In genomic region chr9:114710345-114710744, GRCm38 (mm10) we compare ENCODE assay signal across 9 mouse cellular contexts. TPM values are rescaled to one million over a fixed set of nuclear protein-coding genes. Genes with fewer than 3 reads are reported as not detected.
DNase-seq lines count a peak whose midpoint lies in the region; TF ChIP-seq lines count a peak whose summit lies in the region.
"Had no signal": no experiment of that assay in that cellular context is flagged by ENCODE, and none has a peak within 500 bp of the region (broad histone marks: within the 10 kb centered on the region; RNA-seq: fewer than 3 reads in every experiment).

No protein-coding gene starts in this region.

- H3K9ac ChIP-seq in ES-Bruce4 (ENCODE audit: low read depth, poor library complexity, severe bottlenecking) = no peak overlapping the region

- no peaks in the 10 kb centered on the region for H3K4me1 ChIP-seq in ES-Bruce4 (ENCODE audit: control insufficient read depth, insufficient read depth, low read length)
- no peaks in the 10 kb centered on the region for H3K4me1 ChIP-seq in cortical plate, adult 2 months (ENCODE audit: control insufficient read depth, insufficient read depth, low read length)

- no peak overlapping the region for H3K27ac ChIP-seq in ES-Bruce4 (ENCODE audit: insufficient read depth, low read length)
- H3K27ac ChIP-seq in cortical plate, adult 2 months (ENCODE audit: insufficient read depth, low read length) = no peak overlapping the region
- H3K27ac ChIP-seq: macrophage had no signal

- TF ChIP-seq CTCF in ES-Bruce4 (IDR thresholded peaks at IDR 0.05; ENCODE audit: low read depth, low read length) = peak; percentile 72
- peak; percentile 43 for TF ChIP-seq CTCF in cortical plate, adult 2 months (IDR thresholded peaks at IDR 0.05; ENCODE audit: extremely low read depth, insufficient read depth, low read length)

- TF ChIP-seq POLR2A in ES-Bruce4 (IDR thresholded peaks at IDR 0.05; ENCODE audit: insufficient read depth, low read length) = no peak
- no peak for TF ChIP-seq POLR2A in cortical plate, adult 2 months (IDR thresholded peaks at IDR 0.05; ENCODE audit: extremely low read depth, insufficient read depth, low read length)

- H3K4me3 ChIP-seq in ES-Bruce4 (ENCODE audit: low read depth, low read length) = no peak overlapping the region
- no peak overlapping the region for H3K4me3 ChIP-seq in cortical plate, adult 2 months (ENCODE audit: insufficient read depth, low read length)

- peaks cover 45% of the 10 kb centered on the region for H3K36me3 ChIP-seq in ES-Bruce4 (ENCODE audit: control insufficient read depth, insufficient read depth, low read length, poor library complexity, severe bottlenecking)

- no peaks in the 10 kb centered on the region for H3K27me3 ChIP-seq in ES-Bruce4 (ENCODE audit: control insufficient read depth, insufficient read depth, low read length, poor library complexity, severe bottlenecking)

- peak; percentile 62 for DNase-seq in kidney, adult 9 months
- DNase-seq in kidney, adult 11 months = no peak
- peak; percentile 28 for DNase-seq in lung, postnatal 25 days (ENCODE audit: low spot score)
- DNase-seq in yolk sac, embryonic 10.5 days (ENCODE audit: low spot score) = no peak
- no peak for DNase-seq in cerebellum, adult 18-20 months
- no peak for DNase-seq in testis, postnatal 10 days (ENCODE audit: low spot score)

- H3K9me3 ChIP-seq in ES-Bruce4 (replicated peaks; ENCODE audit: control insufficient read depth, insufficient read depth, low read length, poor library complexity, severe bottlenecking) = peaks cover 7% of the 10 kb centered on the region

- no peak for TF ChIP-seq EP300 in ES-Bruce4 (IDR thresholded peaks at IDR 0.05; ENCODE audit: insufficient read depth, low read depth, low read length)

RNA-seq across cellular contexts. Expression of gene Cmtm6, which starts 20.6 kb away (rescaled TPM):
- 47.4 and 49.3 TPM in 2 replicates for polyA plus RNA-seq in ES-Bruce4 (2011; ENCODE audit: insufficient read depth, insufficient read length, low read depth, missing spikeins)
- polyA plus RNA-seq in cortical plate, adult 2 months (2012; rRNA removed) = 22.8 and 23.8 TPM in 2 replicates

RNA-seq across cellular contexts. Expression of gene Dync1li1, which starts 21.8 kb away (rescaled TPM):
- polyA plus RNA-seq in ES-Bruce4 (2011; ENCODE audit: insufficient read depth, insufficient read length, low read depth, missing spikeins) = 73.5 and 73.8 TPM in 2 replicates
- polyA plus RNA-seq in cortical plate, adult 2 months (2012; rRNA removed) = 57.8 and 57.9 TPM in 2 replicates

Comparison
In these comparisons a context has a peak if more than half of its experiments do, and no peak if none do; other contexts are left out.
1. DNase-seq: peak in kidney, adult 9 months (single experiment) and lung, postnatal 25 days (single experiment); none in kidney, adult 11 months (single experiment), yolk sac, embryonic 10.5 days (single experiment), cerebellum, adult 18-20 months (0 of 2) and testis, postnatal 10 days (single experiment).